Mouse (Mus musculus) midbrain, embryonic 10.5 days (tissue): Measurements from ENCODE around the gene Mecom. TPM values are rescaled to one million over a fixed set of nuclear protein-coding genes. Genes with fewer than 3 reads are reported as not detected.

Experiments used
- DNase-seq: peaks from one replicate; pipeline ENCODE4 v3.0.0-alpha.2; 2017; ENCODE audit warnings: low spot score
- H3K27ac ChIP-seq: fragments of 300-500 bp; sonication (generic); replicated peaks from 2 replicates; pipeline ENCODE4 v1.5.1; 2016; ENCODE audit warnings: mild to moderate bottlenecking
- H3K27me3 ChIP-seq: fragments of 300-500 bp; sonication (generic); 2 replicates; pipeline ENCODE4 v1.6.1; 2016; ENCODE audit warnings: low read depth, mild to moderate bottlenecking; ENCODE audit not compliant: poor library complexity, severe bottlenecking
- H3K36me3 ChIP-seq: fragments of 300-500 bp; sonication (generic); 2 replicates; pipeline ENCODE4 v1.6.1; 2016; ENCODE audit warnings: mild to moderate bottlenecking, moderate library complexity
- H3K4me1 ChIP-seq: fragments of 300-500 bp; sonication (generic); 2 replicates; pipeline ENCODE4 v1.6.1; 2016
- H3K4me3 ChIP-seq: fragments of 300-500 bp; sonication (generic); 2 replicates; pipeline ENCODE4 v1.5.1; 2016; ENCODE audit warnings: mild to moderate bottlenecking, moderate library complexity
- H3K9me3 ChIP-seq: fragments of 300-500 bp; sonication (generic); replicated peaks from 2 replicates; pipeline ENCODE4 v1.6.1; 2016; ENCODE audit warnings: mild to moderate bottlenecking
- WGBS: fragments of 180-500 bp; shearing (Covaris S2); methylation state at CpG from one replicate; pipeline ENCODE4 v1.1.7; 2016; 5-methylcytosine and 5-hydroxymethylcytosine counted together
- polyA plus RNA-seq: library from polyadenylated mRNA; unstranded; fragments of >200 nt; fragmentation: Nextera tagmentation; extraction: Ambion mirVana; gene quantifications from 2 replicates; pipeline ENCODE4 v1.2.1, GENCODE M21; 2016

The Mecom gene
- polyA plus RNA-seq, 1 experiment from 2014 or later = 22.6 TPM

GRCm38 (mm10) chr3:30503821-30504220 is 44.0 kb downstream of the Mecom start:
- Histone ChIP-seq H3K27me3 (peaks cover 32% of the 10 kb centered on the region), H3K36me3 (no peaks in the 10 kb centered on the region; the same call in 1 of the 2 replicates), H3K9me3 (no peaks in the 10 kb centered on the region), H3K27ac (peak overlapping the region; percentile 69; the same call in 1 of the 2 replicates), H3K4me3 (no peak overlapping the region), H3K4me1 (peaks cover 53% of the 10 kb centered on the region)
- no peak for DNase-seq

- peaks cover 2% of the 10 kb centered on the region; the same call in 1 of the 2 replicates for H3K27me3 ChIP-seq
- DNase-seq = peak; percentile 53
- H3K4me1 ChIP-seq = peaks cover 19% of the 10 kb centered on the region
- H3K4me3 ChIP-seq = no peak overlapping the region
- peaks cover 4% of the 10 kb centered on the region; the same call in 1 of the 2 replicates for H3K9me3 ChIP-seq
- peaks cover under 1% of the 10 kb centered on the region; the same call in 1 of the 2 replicates for H3K36me3 ChIP-seq
- peak overlapping the region; percentile 42; the same call in 1 of the 2 replicates for H3K27ac ChIP-seq
- 12% methylated on average over 9 of the region's 9 CpGs for WGBS
These were observed 49.5 kb downstream of the Mecom start for GRCm38 (mm10) chr3:30498202-30498828.

- Histone ChIP-seq H3K27me3 (no peaks in the 10 kb centered on the region), H3K9me3 (peaks cover 12% of the 10 kb centered on the region; the same call in 1 of the 2 replicates), H3K27ac (no peak overlapping the region), H3K4me1 (peaks cover 15% of the 10 kb centered on the region), H3K4me3 (no peak overlapping the region), H3K36me3 (peaks cover 8% of the 10 kb centered on the region; the same call in 1 of the 2 replicates)
- 85% methylated on average over 2 of the region's 2 CpGs for WGBS
- DNase-seq = no peak
These were observed 53.4 kb downstream of the Mecom start for GRCm38 (mm10) chr3:30494371-30494770.

- WGBS = 75% methylated on average over 4 of the region's 4 CpGs
- H3K27ac ChIP-seq = no peak overlapping the region
- H3K36me3 ChIP-seq = peaks cover 18% of the 10 kb centered on the region
- H3K4me1 ChIP-seq = peaks cover 4% of the 10 kb centered on the region
- no peak for DNase-seq
- peaks cover 12% of the 10 kb centered on the region; the same call in 1 of the 2 replicates for H3K9me3 ChIP-seq
- no peaks in the 10 kb centered on the region for H3K27me3 ChIP-seq
- H3K4me3 ChIP-seq = no peak overlapping the region
These were observed 59.0 kb downstream of the Mecom start for GRCm38 (mm10) chr3:30488808-30489207.

- 93% methylated on average over 4 of the region's 4 CpGs for WGBS
- Histone ChIP-seq H3K4me1 (peaks cover 26% of the 10 kb centered on the region), H3K9me3 (no peaks in the 10 kb centered on the region), H3K36me3 (peaks cover 10% of the 10 kb centered on the region), H3K4me3 (no peak overlapping the region), H3K27ac (no peak overlapping the region), H3K27me3 (no peaks in the 10 kb centered on the region)
- DNase-seq = no peak
These were observed 61.4 kb downstream of the Mecom start for GRCm38 (mm10) chr3:30486422-30486821.

- Histone ChIP-seq H3K27me3 (no peaks in the 10 kb centered on the region), H3K9me3 (no peaks in the 10 kb centered on the region), H3K4me1 (peaks cover 36% of the 10 kb centered on the region), H3K36me3 (peaks cover 10% of the 10 kb centered on the region), H3K27ac (peak overlapping the region; percentile 68), H3K4me3 (no peak overlapping the region)
- WGBS = 20% methylated on average over 5 of the region's 5 CpGs
- no peak for DNase-seq
These were observed 64.7 kb downstream of the Mecom start for GRCm38 (mm10) chr3:30483006-30483684.

GRCm38 (mm10) chr3:30481682-30482081 is 66.1 kb downstream of the Mecom start:
- H3K27ac ChIP-seq = 0 out of 2 replicates have a peak overlapping the region, but pooled peaks have one; percentile 38
- H3K4me3 ChIP-seq = no peak overlapping the region
- H3K4me1 ChIP-seq = peaks cover 44% of the 10 kb centered on the region
- H3K36me3 ChIP-seq = peaks cover 7% of the 10 kb centered on the region
- DNase-seq = no peak
- no peaks in the 10 kb centered on the region for H3K27me3 ChIP-seq
- whole genome bisulfite sequencing = 83% methylated on average over 10 of the region's 10 CpGs
- H3K9me3 ChIP-seq = no peaks in the 10 kb centered on the region

- Histone ChIP-seq H3K36me3 (no peaks in the 10 kb centered on the region), H3K27ac (peak overlapping the region; percentile 24; the same call in 1 of the 2 replicates), H3K4me3 (no peak overlapping the region), H3K9me3 (no peaks in the 10 kb centered on the region), H3K27me3 (no peaks in the 10 kb centered on the region), H3K4me1 (peaks cover 44% of the 10 kb centered on the region)
- DNase-seq = no peak
- 76% methylated on average over 6 of the region's 6 CpGs for WGBS
These were observed 67.3 kb downstream of the Mecom start for GRCm38 (mm10) chr3:30480551-30480950.

GRCm38 (mm10) chr3:30478252-30478651 is 69.6 kb downstream of the Mecom start:
- no peaks in the 10 kb centered on the region for H3K27me3 ChIP-seq
- no peak overlapping the region for H3K4me3 ChIP-seq
- no peaks in the 10 kb centered on the region for H3K36me3 ChIP-seq
- 47% methylated on average over 6 of the region's 6 CpGs for WGBS
- H3K27ac ChIP-seq = no peak overlapping the region
- peaks cover 35% of the 10 kb centered on the region for H3K4me1 ChIP-seq
- H3K9me3 ChIP-seq = no peaks in the 10 kb centered on the region
- DNase-seq = no peak

- H3K36me3 ChIP-seq = no peaks in the 10 kb centered on the region
- H3K4me3 ChIP-seq = no peak overlapping the region
- no peaks in the 10 kb centered on the region for H3K27me3 ChIP-seq
- H3K9me3 ChIP-seq = no peaks in the 10 kb centered on the region
- H3K27ac ChIP-seq = no peak overlapping the region
- peaks cover 22% of the 10 kb centered on the region for H3K4me1 ChIP-seq
- DNase-seq = no peak
- WGBS = 66% methylated on average over 5 of the region's 5 CpGs
These were observed 70.8 kb downstream of the Mecom start for GRCm38 (mm10) chr3:30477008-30477407.

GRCm38 (mm10) chr3:30475591-30475990 is 72.2 kb downstream of the Mecom start:
- Histone ChIP-seq H3K4me3 (no peak overlapping the region), H3K9me3 (no peaks in the 10 kb centered on the region), H3K36me3 (no peaks in the 10 kb centered on the region), H3K27me3 (no peaks in the 10 kb centered on the region), H3K27ac (no peak overlapping the region), H3K4me1 (peaks cover 16% of the 10 kb centered on the region)
- no peak for DNase-seq
- WGBS = 54% methylated on average over 6 of the region's 6 CpGs

GRCm38 (mm10) chr3:30468068-30468835 is 79.6 kb downstream of the Mecom start:
- DNase-seq = no peak
- H3K36me3 ChIP-seq = no peaks in the 10 kb centered on the region

More at GRCm38 (mm10) chr3:30468068-30468835, 79.6 kb downstream of the Mecom start:
- Histone ChIP-seq H3K9me3 (no peaks in the 10 kb centered on the region), H3K4me3 (no peak overlapping the region), H3K27me3 (no peaks in the 10 kb centered on the region), H3K4me1 (peaks cover 6% of the 10 kb centered on the region), H3K27ac (no peak overlapping the region)
- 88% methylated on average over 7 of the region's 7 CpGs for WGBS
